Mouse (Mus musculus): ENCODE results near the gene Vmn1r225. TPM values are rescaled to one million over a fixed set of nuclear protein-coding genes. Genes with fewer than 3 reads are reported as not detected.
"Not testable (repeated sequence)": the region's sequence is repeated elsewhere in the genome, so short reads cannot be mapped to it uniquely, and the experiment has no call there.

Gene Vmn1r225
- not detected in 2 replicates for total RNA-seq (2015; ENCODE audit: low replicate concordance)
- total RNA-seq (2017; ENCODE audit: low replicate concordance) = not detected in 2 replicates

- ATAC-seq (replicated peaks; ENCODE audit: low FRiP score, poor library complexity, severe bottlenecking) = no peak
These were observed at the start of gene Vmn1r225 for GRCm38 (mm10) chr17:20497858-20498257. Gene Vmn1r225 (plus strand): TSS chr17:20498158.

GRCm38 (mm10) chr17:20473311-20473710, 24.6 kb upstream of the Vmn1r225 start:
- ATAC-seq (replicated peaks; ENCODE audit: low FRiP score, poor library complexity, severe bottlenecking) = no peak

GRCm38 (mm10) chr17:20481231-20481630, 16.7 kb upstream of the Vmn1r225 start, which contains the start of gene Vmn2r108:
Gene Vmn2r108 (minus strand): TSS chr17:20481331.
- ATAC-seq (replicated peaks; ENCODE audit: low FRiP score, poor library complexity, severe bottlenecking) = no peak

- not testable (repeated sequence) for ATAC-seq (replicated peaks; ENCODE audit: low FRiP score, poor library complexity, severe bottlenecking)
These were observed 10.3 kb downstream of the Vmn1r225 start for GRCm38 (mm10) chr17:20508247-20508646.

Other genes starting within 250 kb of the Vmn1r225 start
- gene Vmn2r106, start 212.6 kb upstream of the Vmn1r225 start, total RNA-seq (2015; ENCODE audit: low replicate concordance) = not detected in 2 replicates
- not detected in 2 replicates for gene Vmn2r106, start 212.6 kb upstream of the Vmn1r225 start, total RNA-seq (2017; ENCODE audit: low replicate concordance)
- not detected in 2 replicates for gene Vmn2r107, start 152.9 kb upstream of the Vmn1r225 start, total RNA-seq (2015; ENCODE audit: low replicate concordance)
- gene Vmn2r107, start 152.9 kb upstream of the Vmn1r225 start, total RNA-seq (2017; ENCODE audit: low replicate concordance) = not detected in 2 replicates
- gene Vmn1r224, start 84.0 kb upstream of the Vmn1r225 start, total RNA-seq (2015; ENCODE audit: low replicate concordance) = not detected in 2 replicates
- not detected in 2 replicates for gene Vmn1r224, start 84.0 kb upstream of the Vmn1r225 start, total RNA-seq (2017; ENCODE audit: low replicate concordance)
- gene Vmn2r108, start 16.8 kb upstream of the Vmn1r225 start, total RNA-seq (2015; ENCODE audit: low replicate concordance) = not detected in 2 replicates
- not detected in 2 replicates for gene Vmn2r108, start 16.8 kb upstream of the Vmn1r225 start, total RNA-seq (2017; ENCODE audit: low replicate concordance)
- not detected in 2 replicates for gene Vmn2r109, start 66.6 kb downstream of the Vmn1r225 start, total RNA-seq (2015; ENCODE audit: low replicate concordance)
- not detected in 2 replicates for gene Vmn2r109, start 66.6 kb downstream of the Vmn1r225 start, total RNA-seq (2017; ENCODE audit: low replicate concordance)
- not detected in 2 replicates for gene Vmn2r110, start 98.3 kb downstream of the Vmn1r225 start, total RNA-seq (2015; ENCODE audit: low replicate concordance)
- not detected in 2 replicates for gene Vmn2r110, start 98.3 kb downstream of the Vmn1r225 start, total RNA-seq (2017; ENCODE audit: low replicate concordance)
- gene Fpr-rs3, start 126.7 kb downstream of the Vmn1r225 start, total RNA-seq (2015; ENCODE audit: low replicate concordance) = not detected in 2 replicates
- gene Fpr-rs3, start 126.7 kb downstream of the Vmn1r225 start, total RNA-seq (2017; ENCODE audit: low replicate concordance) = not detected in 2 replicates
- not detected in 2 replicates for gene Vmn1r226, start 184.7 kb downstream of the Vmn1r225 start, total RNA-seq (2015; ENCODE audit: low replicate concordance)
- not detected in 2 replicates for gene Vmn1r226, start 184.7 kb downstream of the Vmn1r225 start, total RNA-seq (2017; ENCODE audit: low replicate concordance)
- gene Vmn1r227, start 231.7 kb downstream of the Vmn1r225 start, total RNA-seq (2015; ENCODE audit: low replicate concordance) = not detected in 2 replicates
- gene Vmn1r227, start 231.7 kb downstream of the Vmn1r225 start, total RNA-seq (2017; ENCODE audit: low replicate concordance) = not detected in 2 replicates

Data from erythroid progenitor cell, adult 5-6 weeks (primary cell).